Mouse (Mus musculus): ENCODE measurements at regions not wholly inside any gene's neighbourhood (a gene's known extent, or its start where the extent isn't known, plus 50 kb on each side); places are given as distances from the start of the nearest gene placed in this dataset.

GRCm38 (mm10) chr10:112863808-112864207 lies 65.0 kb downstream of the Atxn7l3b start:
- no peak for DNase-seq (ENCODE audit: low spot score in 2 of 2)

GRCm38 (mm10) chr10:112863375-112863774 lies 65.4 kb downstream of the Atxn7l3b start:
- no peak for DNase-seq (ENCODE audit: low spot score in 2 of 2)

- no peak for DNase-seq (ENCODE audit: low spot score in 2 of 2)
Measured at GRCm38 (mm10) chr10:112851997-112852396, 76.8 kb downstream of the Atxn7l3b start.

- no peak for DNase-seq (ENCODE audit: low spot score in 2 of 2)
Measured at GRCm38 (mm10) chr10:112846225-112846624, 82.6 kb downstream of the Atxn7l3b start.

DNA sequence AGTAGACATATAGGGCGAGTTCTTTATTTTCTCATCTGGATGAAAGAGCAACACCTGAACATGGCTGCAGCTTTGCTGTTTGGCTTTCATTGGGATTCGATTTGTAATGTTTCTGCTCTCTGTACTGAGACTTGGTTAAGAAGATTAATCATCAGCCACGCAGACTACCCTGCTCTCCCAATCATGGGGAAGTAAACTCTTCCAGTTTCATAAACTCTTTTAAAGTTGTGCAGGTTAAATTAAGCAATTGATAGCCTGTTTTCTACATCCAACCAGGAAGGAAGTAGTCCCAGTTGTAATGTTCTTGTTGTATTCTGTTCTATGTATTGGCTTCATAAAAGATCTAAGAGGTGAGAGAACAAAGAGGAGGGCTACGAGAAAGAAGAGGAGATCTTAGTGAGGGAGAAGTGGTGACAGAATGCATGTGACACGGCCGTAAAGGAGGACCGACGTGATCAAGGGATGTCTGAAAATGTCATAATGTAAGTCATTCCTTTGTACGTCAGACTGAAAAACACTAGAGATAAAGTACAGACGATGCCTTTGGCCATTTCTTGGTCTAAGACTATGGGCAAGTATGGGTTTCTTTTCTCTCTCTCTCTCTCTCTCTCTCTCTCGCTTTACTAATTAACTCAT lies 91.3 kb downstream of the Atxn7l3b start:
- no peak for DNase-seq (ENCODE audit: low spot score in 2 of 2)

DNA sequence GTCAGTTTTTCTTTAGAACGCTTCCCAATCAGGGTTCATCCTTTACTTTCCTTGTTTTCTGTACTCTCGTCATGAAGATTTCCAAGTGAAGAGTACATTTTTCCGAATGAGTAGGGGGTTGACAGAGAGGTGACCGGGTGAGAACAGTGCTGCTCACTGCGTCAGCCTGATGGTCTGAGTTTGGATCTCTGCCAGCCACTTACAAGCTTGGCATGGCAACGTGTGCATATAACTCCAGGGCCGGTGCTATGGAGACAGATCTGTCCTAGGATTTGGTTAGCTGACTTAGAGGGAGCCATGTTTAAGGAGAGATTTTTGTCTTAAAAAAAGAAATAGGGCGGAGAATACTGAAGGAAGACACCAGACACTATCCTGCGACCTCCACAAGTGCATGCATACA lies 92.8 kb downstream of the Atxn7l3b start:
- DNase-seq (ENCODE audit: low spot score in 2 of 2), result no peak

- no peak for DNase-seq (ENCODE audit: low spot score in 2 of 2)
Measured at GRCm38 (mm10) chr10:112835508-112835907, 93.3 kb downstream of the Atxn7l3b start.

- DNase-seq (ENCODE audit: low spot score in 2 of 2), result no peak
Measured at GRCm38 (mm10) chr10:112810181-112810580, 118.6 kb downstream of the Atxn7l3b start.

GRCm38 (mm10) chr10:112803557-112803956 lies 125.2 kb downstream of the Atxn7l3b start:
- DNase-seq (ENCODE audit: low spot score in 2 of 2), result peak in 1 of 2 experiments; percentile 44

GRCm38 (mm10) chr10:112801560-112801959 lies 127.2 kb downstream of the Atxn7l3b start:
- peak; percentile 43 to 69 for DNase-seq (ENCODE audit: low spot score in 2 of 2)

DNA sequence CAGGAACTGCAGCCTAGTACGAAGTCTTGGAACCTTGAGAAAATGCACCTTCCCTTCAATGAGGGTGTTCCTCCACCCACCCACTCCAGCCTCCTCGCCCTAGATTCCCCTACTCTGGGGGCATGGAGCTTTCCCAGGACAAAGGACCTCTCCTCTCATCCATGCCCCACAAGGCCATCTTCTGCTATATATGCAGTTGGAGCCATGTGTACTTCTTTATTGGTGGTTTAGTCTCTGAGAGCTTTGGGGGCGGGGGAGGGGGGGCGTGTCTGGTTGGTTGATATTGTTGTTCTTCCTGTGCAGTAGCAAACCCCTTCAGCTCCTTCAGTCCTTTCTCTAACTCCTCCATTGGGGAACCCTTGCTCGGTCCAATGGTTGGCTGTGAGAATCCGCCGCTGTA lies 130.2 kb downstream of the Atxn7l3b start:
- DNase-seq (ENCODE audit: low spot score in 2 of 2), result no peak

- no peak for DNase-seq (ENCODE audit: low spot score in 2 of 2)
Measured at GRCm38 (mm10) chr10:112798090-112798489, 130.7 kb downstream of the Atxn7l3b start.

DNA sequence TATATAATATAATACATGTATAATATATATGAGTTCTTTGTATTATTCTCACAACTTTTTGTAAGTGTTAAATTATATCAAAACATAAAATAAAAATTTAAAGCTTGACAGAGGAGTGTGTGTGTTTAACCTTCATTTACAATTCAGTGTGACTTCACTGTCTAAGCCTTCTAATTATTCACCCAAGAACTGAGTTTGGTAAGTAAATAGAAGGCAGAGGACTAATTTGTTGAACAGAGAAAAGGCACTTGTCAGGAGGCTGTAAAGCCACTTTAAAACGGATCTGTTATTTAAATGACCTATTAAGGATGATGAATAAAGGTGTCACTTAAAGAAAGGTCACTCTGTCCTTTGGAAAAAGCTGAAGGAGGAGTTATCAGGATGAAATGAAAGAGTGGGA lies 132.9 kb downstream of the Atxn7l3b start:
- DNase-seq (ENCODE audit: low spot score in 2 of 2), result no peak

GRCm38 (mm10) chr10:112795473-112795872 lies 133.3 kb downstream of the Atxn7l3b start:
- no peak for DNase-seq (ENCODE audit: low spot score in 2 of 2)

DNA sequence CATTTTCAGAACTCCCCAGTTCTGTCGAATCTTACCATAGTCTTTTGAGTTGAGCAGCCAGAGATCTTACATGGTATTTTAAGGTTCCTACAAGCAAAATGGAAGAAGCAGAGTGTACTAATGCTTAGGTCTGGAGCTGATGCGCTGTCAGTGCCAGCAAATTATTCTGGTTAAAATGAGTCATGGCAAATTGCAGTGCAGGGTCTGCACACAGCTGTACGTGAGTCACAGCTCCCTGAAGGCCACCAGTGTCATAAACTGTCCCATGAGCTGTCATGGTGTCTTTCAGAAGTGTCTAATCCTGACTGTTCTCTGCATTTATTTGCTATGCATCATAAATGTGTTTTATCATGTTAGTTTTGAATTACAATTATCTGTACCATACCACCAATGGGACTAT lies 140.6 kb downstream of the Atxn7l3b start:
- no peak for DNase-seq (ENCODE audit: low spot score in 2 of 2)

DNA sequence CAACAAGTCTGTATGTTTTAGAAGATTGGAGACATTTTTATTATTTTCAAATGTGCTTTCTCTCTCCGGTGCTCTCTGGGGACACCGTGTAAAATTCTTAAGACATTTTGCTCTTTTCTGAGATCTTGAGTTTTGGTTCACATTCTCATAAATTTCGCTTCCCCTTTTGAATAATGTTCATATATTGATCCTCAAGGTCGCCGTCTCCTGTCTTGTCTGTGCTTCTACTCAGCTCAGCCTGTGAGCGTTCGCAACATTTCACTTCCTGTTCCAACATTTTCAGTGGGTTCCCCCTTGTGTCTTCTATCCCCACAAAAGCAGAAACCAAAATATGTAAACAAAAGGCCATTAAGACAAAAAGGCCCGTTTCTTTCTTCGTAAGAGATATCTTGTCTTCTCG lies 154.5 kb downstream of the Atxn7l3b start:
- no peak for DNase-seq (ENCODE audit: low spot score in 2 of 2)

DNA sequence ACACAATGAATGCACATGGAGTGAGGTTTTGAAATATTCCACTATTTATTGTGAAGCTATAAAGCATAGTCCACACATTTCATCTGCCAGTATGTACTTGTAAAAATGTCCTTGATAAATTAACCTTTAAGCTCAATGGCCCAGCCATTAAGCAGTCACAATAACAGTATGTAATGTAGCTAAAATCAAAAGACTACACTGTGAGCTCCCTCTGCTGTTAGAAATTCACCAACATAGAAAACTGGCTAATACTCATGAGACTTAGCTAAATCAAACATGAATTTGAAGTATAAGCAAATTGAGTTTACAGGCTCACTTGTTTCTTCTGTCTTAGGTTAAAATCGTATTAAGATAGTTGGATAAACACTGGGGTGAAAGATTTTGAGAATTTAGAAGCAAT lies 182.1 kb downstream of the Atxn7l3b start:
- DNase-seq (ENCODE audit: low spot score in 2 of 2), result peak in 1 of 2 experiments; percentile 21

GRCm38 (mm10) chr10:112743527-112743926 lies 185.3 kb downstream of the Atxn7l3b start:
- no peak for DNase-seq (ENCODE audit: low spot score in 2 of 2)

- no peak for DNase-seq (ENCODE audit: low spot score in 2 of 2)
Measured at GRCm38 (mm10) chr10:112742123-112742522, 186.7 kb downstream of the Atxn7l3b start.
